Mouse (Mus musculus) layer of hippocampus, adult 8-10 months (tissue): ENCODE measurements around the gene Glipr1. TPM values are rescaled to one million over a fixed set of nuclear protein-coding genes. Genes with fewer than 3 reads are reported as not detected.
"Not testable (repeated sequence)": the region's sequence is repeated elsewhere in the genome, so short reads cannot be mapped to it uniquely, and the experiment has no call there.

Experiments used
- DNase-seq, 2 experiments: peaks; one replicate each; pipeline ENCODE4 v3.0.0; 2022; ENCODE audit warnings: low spot score in 2 of 2
- total RNA-seq, 4 experiments: library from RNA; stranded (reverse); gene quantifications; 2 replicates each; pipeline ENCODE4 v1.2.4; 2022

Gene Glipr1
- 1 to 10 TPM; 2.3 to 4.7 (median 3.5) TPM for total RNA-seq

DNA sequence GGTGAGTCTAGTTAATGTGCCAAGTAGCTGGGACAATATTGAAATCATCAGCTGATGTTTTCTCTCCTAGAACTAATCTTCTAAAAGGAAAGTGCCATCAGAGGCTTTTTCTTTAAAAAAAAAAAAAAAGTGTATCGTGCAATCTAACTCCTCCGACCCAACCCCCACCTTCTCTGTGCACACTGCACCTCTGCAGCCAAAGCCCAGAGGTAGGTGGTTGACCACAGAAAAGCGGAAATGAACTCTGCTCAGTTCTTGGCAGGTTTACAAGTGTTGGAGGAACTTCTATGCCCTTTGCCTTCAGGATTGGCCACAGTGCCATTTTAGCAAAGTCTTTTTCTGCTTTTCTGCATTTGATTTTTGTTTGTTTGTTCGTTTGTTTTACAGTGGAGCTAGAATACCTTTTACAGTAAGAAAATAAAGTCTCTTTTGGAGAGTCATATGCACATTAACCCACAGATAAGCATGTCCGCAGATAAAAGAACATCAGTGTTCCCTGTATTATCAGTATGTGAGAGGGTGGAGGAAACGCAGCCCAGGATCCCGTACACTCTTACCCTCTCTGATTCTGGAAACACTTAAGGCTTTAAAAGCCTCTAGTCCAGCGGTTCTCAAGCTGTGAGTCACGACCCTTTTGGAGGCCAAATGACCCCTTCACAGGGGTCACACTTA is at the start of gene Glipr1:
TSS of gene Glipr1 (minus strand) at position 88 of the 672 bp plus-strand sequence.
- no peak for DNase-seq

DNA sequence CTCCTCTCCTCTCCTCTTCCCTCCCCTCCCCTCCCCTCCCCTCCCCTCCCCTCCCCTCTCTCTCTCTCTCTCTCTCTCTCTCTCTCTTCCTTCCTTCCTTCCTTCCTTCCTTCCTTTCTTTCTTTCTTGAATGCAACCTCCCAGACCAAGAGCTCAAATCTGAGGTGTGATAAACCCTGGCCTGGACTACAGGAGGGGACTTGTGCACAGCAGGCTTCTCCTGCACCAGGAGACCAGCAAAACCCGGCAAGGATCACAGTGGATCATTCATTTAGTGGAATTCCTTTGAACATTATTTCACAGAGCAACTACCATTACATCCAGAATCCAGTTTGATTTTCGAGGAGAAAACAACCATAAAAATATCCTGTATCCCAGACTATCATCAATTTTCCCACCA is 49.5 kb upstream of the Glipr1 start:
- DNase-seq, result not testable (repeated sequence)

DNA sequence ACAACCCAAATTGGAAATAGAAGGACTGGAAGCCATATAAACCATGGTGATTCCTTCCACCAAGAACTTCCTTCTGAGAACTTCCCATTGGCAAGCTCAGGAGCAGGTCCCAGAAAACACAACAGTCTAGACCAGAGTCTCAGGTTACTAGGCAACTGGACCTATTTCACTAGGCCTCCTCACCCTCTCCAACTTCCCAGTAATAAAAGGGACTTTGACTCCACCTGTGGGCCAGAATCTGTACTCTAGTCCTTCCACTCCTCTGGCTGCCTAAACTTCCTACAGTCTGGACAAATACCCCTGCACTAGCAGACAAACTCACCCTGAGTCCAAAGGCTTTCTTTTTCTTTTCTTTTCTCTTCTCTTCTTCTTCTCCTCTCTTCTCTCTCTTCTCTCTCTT is 48.8 kb upstream of the Glipr1 start:
- DNase-seq, result no peak

DNA sequence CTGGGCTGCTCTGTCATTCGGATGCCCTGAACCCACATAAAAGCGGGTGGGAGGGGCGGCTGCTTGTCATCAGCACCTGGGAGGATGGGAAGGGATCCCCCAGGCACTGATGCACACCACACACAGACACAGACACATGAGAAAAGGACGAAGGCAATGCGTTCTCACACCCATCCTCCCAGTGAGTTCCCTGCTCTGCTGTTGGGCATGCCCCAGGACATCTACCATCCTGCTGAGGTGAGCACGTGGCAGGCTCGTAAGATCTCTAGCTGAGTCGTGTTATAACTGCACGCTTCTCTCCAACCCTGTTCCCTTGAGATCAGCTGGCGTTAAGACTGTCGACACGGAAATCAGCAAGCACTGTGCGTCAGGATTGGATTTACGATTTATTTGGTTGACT is 41.9 kb upstream of the Glipr1 start:
- not testable (repeated sequence) for DNase-seq

DNA sequence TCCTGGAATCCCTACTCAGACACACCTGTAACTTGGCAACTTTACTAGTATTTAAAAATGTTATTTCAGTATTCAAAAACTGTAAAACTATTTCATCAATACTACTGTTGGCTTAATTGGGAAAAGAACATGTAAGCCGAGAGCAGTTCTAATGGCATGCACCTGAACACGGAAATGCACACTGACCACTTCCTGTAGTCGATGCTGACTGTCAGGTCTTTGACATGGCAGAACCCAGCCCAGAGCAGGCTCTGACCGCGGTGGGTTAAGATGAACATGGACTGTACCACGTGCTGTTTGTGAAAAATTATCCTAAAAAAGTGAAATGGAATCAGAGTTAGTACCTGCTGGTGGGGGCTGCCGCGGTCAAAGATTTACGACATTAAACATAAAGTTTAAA is 41.1 kb upstream of the Glipr1 start:
- not testable (repeated sequence) for DNase-seq

DNA sequence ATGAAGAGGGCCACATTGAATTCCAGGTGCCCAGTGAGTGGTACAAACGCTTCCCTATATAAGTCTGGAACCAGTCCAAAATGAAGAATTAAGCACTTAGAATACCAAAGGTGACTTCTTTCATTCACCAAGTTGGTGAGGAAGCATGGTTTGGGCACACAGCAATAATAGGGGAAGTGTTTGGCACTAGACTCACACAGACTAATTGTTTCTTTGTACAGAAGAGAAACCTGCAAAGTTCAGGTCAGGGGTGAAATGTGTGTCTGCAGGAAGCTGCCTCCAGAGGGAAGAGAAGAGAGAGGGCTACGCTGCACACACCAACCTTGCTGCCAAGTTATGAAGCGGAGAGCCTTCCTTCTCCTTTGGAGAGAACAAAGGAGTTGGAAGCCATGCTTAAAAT is 26.3 kb upstream of the Glipr1 start:
- not testable (repeated sequence) for DNase-seq

- no peak for DNase-seq
Measured at GRCm38 (mm10) chr10:112023585-112023984, 21.2 kb upstream of the Glipr1 start.

DNA sequence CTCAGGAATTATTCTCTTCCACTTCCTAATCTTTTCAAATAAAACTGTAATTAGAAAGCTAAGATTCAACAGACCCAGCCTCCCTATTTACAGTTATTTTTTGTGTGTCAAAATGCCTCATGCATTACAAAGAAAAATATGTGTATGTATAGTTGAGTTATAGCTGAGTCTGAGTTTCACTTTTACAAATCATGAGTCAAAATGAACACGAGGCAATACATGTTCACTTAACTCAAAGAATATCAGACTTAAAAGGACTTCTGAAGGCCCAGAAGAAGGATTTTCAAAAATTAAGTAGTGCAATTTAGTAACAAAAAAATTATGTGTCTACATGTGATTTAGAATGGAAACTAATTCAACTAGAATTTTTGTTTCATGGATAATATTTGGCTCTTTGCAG is 7.1 kb upstream of the Glipr1 start:
- DNase-seq, result not testable (repeated sequence)

- no peak for DNase-seq
Measured at GRCm38 (mm10) chr10:112001756-112002520, 493 bp downstream of the Glipr1 start.

DNA sequence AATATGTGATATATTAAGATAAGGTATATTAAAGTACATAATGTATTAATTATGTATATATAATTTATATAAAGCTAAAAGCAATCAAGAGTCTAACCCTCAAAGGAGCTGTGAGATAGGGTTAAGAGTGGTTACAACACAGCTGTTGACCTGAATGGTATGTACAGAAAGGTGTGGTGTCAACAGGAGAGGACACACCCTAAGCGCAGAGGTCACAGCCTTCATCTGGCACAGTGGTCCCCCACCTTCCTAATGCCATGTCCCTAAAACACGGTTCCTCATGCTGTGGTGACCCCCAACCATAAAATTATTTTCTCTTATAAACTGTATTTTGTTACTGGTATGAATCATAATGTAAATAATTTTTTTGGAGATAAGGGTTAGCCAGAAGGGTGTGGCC is 1.1 kb downstream of the Glipr1 start:
- no peak for DNase-seq

- no peak for DNase-seq
Measured at GRCm38 (mm10) chr10:112000568-112000967, 1.9 kb downstream of the Glipr1 start.

GRCm38 (mm10) chr10:111999765-112000164 is 2.7 kb downstream of the Glipr1 start:
- no peak for DNase-seq

DNA sequence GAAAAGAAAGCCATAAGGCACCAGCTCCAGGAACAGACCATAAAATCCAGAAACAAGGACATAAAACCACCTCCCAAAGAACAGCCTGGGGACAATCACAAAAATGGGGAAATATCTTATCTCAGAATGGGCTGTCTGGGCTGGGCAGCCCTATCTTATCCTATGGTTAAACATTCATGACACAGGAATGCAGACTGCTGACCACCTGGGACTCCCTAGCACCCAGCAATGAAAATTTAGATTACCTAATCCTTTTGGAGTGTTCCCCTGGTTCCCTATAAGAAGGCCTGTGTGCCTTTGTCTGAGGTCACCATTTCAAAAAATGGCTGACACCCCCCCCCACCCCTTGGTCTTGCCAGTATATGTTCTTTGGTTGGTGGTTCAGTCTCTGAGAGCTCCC is 4.8 kb downstream of the Glipr1 start:
- no peak for DNase-seq

DNA sequence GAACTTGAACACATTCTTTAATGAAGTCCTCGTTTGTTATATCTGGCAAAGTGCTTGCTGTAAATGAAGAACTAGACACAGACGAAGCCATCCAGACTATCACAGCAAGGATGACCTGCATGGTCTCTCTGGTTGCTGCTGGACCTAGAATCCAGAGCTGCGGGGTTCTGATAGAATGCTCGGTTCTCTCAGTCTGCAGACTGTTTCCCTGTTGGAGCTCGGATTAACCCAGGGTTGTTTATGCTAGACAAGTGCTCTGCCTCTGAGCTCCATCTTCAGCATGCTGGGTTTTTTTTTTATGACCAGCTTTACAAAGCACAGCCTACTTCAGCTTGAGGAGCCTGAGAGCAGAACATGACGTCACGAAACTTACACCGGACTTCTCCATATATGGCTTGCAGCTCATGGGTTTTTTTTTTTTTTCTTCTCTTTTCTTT is 5.5 kb downstream of the Glipr1 start:
- DNase-seq, result no peak

- DNase-seq, result no peak
Measured at GRCm38 (mm10) chr10:111996549-111996904, 5.9 kb downstream of the Glipr1 start.

DNA sequence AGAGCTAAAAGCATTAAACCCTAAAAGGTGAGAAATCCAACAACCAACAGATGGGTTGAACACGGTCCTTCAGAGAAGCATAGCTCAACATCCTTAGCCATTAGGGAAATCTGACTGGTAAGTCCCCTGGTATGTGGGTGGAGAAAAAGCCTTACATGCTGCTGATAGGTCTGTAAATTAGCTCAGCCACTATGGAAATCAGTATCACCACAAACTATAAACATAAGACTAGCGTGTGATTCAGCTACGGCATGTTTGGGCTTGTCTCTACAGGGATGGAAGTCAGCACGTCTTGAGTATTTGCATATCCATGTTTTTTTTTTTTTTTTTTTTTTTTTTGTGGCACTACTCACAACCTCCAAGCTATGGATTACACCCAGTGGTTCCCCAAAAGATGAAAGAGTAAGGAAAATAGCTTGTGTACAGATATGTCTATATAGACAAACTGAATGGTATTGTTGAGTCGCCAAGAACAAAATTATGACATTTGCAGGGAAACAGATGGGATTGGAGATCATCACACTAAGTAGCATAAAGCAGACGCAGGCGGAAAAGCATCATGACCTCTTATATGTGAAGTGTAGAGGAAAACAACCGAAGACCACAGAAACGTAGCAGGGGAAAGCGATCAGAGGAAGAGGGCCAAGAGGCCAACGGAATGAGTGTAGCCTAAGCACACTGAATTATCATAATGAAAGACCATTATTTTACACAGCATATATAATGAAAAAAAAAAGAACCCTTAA is 6.5 kb downstream of the Glipr1 start:
- DNase-seq, result no peak

GRCm38 (mm10) chr10:111986453-111986852 is 16.0 kb downstream of the Glipr1 start:
- no peak for DNase-seq

DNA sequence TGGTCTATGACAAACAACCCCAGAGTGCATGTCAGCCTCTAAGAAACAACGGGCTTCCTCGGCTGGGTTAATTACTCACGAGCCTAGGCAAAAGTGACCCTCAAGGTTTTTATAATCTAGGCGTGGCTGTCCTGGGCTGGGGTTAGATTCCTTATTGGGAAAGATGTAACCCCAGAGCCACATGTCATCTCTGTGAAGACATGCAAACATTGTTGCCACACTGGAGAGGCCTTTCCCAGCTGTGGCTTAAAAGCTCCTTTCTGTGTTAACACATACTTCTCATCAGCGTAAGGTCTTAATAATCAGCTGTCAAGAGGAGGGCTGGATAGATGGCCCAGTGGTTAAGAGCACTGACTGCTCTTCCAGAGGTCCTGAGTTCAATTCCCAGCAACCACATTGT is 19.4 kb downstream of the Glipr1 start:
- DNase-seq, result no peak

DNA sequence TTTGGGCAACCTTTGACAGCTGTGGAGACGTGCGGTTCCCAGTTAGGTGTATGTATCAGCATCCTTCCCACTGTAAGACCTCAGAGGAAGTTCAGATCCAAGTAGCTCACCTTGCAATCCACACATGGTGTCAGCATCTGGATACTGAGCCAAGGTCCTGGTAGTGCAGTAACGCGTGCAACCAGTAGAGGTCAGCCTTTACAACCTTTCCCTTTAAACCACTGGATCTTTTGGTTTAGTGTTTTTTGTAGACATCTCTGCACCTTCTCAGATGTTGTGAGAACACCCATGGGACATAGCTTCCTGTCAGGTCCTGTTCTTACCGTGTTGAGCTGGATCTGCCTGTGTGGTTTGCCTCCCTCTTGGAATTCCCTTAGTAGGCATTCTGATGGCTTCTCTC is 24.8 kb downstream of the Glipr1 start:
- peak; percentile 19 to 62 for DNase-seq

GRCm38 (mm10) chr10:111972542-111973361 is 29.7 kb downstream of the Glipr1 start, which contains the start of gene Krr1:
Gene Krr1 (plus strand): TSS chr10:111972664.
- DNase-seq, result peak; percentile 89 to 92

DNA sequence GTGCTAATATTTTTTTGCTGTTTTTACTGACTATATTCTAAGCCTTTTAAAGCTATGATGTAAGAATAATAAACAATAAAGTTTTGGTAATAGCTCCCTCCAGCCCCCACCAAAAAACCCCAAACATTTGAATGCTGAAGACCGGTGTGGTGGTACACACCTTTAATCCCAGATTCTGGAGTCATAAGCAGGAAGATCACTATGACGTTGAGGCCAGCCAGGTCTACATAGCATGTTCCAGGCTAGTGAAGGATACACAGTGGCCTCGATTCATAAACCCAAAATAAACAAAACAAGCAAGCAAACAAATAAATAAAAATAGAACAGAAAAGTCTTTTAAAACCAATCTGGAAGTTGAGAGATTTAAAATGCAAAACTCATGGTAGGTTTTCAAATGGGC is 30.5 kb downstream of the Glipr1 start:
- no peak for DNase-seq
